Mouse (Mus musculus) layer of hippocampus, adult 2 months (tissue): Measurements from ENCODE around the gene Hacd2. TPM values are rescaled to one million over a fixed set of nuclear protein-coding genes. Genes with fewer than 3 reads are reported as not detected.
A peak's percentile ranks its signal among the peaks of the same experiment; 100 is the strongest.

Experiments used
- DNase-seq, 2 experiments: peaks; one replicate each; pipeline ENCODE4 v3.0.0; 2022; ENCODE audit warnings: low spot score in 2 of 2
- H3K27ac ChIP-seq: fragments of 200-600 bp; 2 replicates; pipeline ENCODE4 v1.8.1; 2022
- H3K4me3 ChIP-seq: fragments of 200-600 bp; 2 replicates; pipeline ENCODE4 v1.8.1; 2022; ENCODE audit warnings: mild to moderate bottlenecking
- CTCF ChIP-seq: fragments of 200-600 bp; conservative IDR thresholded peaks from 2 replicates; pipeline ENCODE4 v1.8.1; 2022; ENCODE audit warnings: antibody characterized with exemption, mild to moderate bottlenecking, moderate library complexity
- total RNA-seq, 2 experiments: library from RNA; stranded (reverse); gene quantifications; 2 replicates each; pipeline ENCODE4 v1.2.3; 2021

Gene Hacd2
- total RNA-seq, 2 experiments from 2014 or later = 32.7 to 41.7 TPM

DNA sequence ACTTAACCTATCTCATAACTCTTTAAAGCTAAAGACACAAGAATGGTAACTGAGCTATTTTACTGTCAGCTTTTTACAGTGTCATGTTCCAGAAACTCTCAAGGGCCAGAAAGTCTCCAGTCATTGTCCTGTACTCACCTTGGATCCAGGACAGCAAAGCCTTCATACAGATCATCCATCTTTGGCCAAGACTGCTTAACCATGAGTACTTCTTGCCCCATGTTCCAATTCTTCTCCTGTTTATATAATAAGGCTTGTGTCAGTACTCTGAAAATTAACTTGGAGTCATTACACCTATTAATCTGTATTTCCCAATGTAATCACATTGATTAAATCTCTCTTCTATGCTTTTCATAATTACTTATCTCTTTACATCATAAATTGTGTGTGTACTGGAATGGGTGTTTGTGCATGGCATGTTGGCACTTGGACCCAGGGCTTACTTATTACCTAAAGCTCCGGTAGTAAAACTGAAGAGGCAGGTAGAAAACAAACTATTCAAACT is 3.7 kb upstream of the Hacd2 start:
- no peak overlapping the region for H3K27ac ChIP-seq
- no peak overlapping the region for H3K4me3 ChIP-seq
- DNase-seq = no peak
- TF ChIP-seq CTCF = no peak

DNA sequence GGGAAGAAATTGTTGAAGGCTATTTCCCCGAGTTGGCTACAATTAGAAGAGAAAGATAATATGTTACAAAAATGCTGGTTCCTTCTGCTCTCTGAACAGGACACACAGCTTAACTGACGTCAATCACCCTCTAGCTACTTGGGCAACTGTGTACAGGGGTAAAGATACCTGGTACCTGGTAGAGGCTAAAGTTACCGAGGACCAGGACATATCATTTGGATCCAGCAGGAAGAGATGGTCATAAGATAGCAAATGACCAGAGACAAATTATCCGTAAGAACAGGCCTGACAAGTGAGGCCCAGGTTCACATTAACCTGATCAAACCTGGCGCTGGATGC is 356 bp upstream of the Hacd2 start:
- peak overlapping the region; percentile 97 for H3K27ac ChIP-seq
- DNase-seq = no peak
- TF ChIP-seq CTCF = no peak
- peak overlapping the region; percentile 99 for H3K4me3 ChIP-seq

DNA sequence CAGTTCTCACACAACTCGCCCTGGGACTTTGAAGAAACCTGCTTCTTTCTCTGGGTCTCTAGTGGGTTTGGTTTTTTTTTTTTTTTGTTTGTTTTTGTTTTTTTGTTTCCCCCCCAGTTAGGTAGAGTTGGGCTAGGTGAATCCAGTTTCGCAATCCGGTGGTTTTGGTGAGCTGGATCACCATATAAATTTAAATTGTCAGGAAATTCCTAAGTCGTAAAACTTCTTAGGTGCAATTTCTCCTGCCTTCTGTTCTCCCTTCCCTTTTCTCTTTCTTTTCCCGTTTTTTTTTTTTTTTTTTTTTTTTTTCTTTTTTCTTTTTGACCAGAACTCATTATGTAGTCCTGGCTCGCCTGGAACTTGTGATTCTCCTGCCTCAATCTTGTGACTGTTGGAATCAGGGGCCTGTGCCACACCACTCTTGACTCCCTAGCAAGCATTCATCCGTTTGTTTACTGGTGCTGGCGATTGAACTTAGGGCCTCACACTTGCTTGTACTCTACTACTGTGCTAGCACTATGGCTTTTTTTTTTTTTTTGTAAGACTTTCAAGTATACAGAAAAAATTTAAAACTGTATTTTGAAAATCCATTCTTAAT is 1.0 kb downstream of the Hacd2 start:
- peak overlapping the region; percentile 97; the same call in 1 of the 2 replicates for H3K27ac ChIP-seq
- no peak for TF ChIP-seq CTCF
- no peak for DNase-seq
- H3K4me3 ChIP-seq = peak overlapping the region; percentile 99

DNA sequence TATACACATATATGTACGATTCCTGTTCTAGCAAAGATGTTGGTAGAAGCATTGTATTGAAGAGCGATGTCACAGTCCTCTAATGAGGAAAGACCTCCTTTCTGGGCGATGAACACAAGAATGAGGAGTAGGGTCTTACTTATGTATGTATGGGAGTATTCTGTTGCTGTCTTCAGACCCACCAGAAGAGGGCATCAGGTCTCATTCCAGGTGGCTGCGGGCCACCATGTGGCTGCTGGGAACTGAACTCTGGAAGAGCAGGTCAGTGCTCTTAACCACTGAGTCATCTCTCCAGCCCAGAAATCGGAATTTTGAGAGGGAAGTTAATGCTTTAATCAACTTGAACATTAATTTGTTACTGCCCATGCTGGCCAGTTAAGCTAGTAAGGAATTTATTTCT is 2.1 kb downstream of the Hacd2 start:
- no peak overlapping the region for H3K27ac ChIP-seq
- DNase-seq = no peak
- peak; percentile 66 for TF ChIP-seq CTCF

DNA sequence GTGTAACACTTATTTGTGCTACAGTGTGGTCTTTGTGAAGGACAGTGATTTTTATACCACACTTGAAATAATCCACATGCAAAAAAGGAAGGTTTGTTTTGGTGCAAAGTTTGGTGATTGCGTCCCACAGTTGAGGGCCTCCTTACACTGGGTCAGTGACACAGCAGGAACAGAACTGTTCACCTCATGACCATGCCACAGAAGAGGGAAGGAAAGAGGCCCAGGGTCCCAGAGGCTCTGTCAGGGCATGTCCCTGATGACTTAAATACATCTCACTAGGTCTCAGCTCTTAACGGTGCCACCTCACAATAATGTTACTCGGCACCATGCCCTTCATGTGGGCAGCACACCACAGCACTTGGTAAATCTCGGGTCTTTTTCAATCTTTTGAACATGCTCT is 3.1 kb downstream of the Hacd2 start:
- H3K4me3 ChIP-seq = no peak overlapping the region
- DNase-seq = no peak
- no peak overlapping the region for H3K27ac ChIP-seq
- TF ChIP-seq CTCF = no peak

More for the DNA sequence above, 2.1 kb downstream of the Hacd2 start:
- H3K4me3 ChIP-seq = no peak overlapping the region

DNA sequence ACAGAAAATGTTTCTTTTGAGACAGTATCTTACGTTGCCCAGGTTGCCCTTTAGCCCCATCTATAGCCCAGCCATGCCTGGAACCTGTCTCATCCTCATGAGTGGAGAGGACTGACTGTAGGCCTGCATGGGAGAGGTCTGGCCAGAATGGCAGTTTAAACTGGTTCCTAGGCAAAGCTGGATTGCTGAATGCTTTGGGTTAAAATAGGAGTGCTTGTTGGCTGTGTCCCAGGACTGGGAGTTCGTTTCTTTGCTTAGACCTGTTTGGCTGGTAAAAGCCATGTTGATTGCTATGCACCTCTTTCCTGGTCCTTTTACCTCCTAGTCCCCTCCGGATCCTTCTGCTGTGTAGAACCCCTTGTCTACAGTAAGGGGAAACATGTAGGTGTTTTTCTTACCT is 11.0 kb downstream of the Hacd2 start:
- no peak for DNase-seq
- TF ChIP-seq CTCF = no peak
- H3K27ac ChIP-seq = peak overlapping the region; percentile 4; the same call in 1 of the 2 replicates
- no peak overlapping the region for H3K4me3 ChIP-seq

DNA sequence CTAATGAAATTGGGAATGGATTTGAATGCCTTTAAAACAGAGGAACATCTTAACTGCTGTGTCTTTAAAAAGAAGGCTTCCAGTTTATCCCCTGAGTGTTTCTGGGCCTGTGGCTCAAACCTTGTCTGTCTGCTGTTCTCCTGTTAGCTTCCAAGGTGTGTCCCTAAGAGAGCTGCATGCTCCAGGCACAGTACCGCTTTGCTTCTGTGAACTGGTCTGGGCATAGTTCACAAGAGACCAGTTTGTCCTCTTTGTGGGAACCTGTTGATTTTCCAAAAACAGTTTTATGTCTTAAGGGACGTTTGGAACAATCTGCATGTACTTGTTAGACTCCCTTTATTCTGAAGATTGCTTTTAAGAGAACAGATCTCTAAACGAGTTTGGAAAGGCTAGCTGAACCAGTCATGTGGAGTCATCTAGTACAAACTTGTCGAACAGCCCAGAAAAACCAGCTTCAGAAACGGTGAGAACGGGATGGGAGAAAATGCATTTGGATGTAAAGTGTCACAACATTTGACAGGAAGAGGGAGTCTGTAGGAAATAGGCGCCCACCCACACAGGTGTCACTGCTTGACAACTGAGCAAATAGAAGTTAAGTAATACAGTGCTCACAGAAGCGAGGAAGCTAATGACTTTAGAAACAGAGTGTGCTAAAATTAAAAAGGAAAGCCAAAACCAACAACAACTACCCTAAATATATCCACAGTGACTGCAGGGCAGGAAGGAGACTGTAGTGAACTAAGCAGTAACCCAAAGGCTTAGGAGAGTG is 11.8 kb downstream of the Hacd2 start:
- H3K27ac ChIP-seq = peak overlapping the region; percentile 4
- no peak overlapping the region for H3K4me3 ChIP-seq
- no peak for TF ChIP-seq CTCF
- no peak for DNase-seq

DNA sequence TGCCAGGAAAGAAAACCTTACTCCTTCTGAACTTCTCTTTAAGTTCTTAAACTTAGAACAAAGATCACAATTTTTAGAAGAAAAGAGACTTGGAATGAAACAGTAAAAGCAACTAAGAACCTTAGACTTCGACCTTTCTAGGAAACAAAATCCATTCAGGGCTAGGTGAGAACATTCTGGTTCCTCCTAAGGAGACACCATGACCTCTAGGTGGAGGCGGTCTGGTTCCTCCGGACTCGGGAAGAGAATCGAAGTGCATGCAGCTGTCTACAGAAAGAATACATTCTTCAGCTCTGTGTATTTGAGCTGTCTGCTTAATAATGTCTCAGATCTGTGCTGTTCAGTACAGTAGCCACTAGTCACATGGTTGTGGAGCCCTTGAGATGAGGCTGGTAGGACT is 12.7 kb downstream of the Hacd2 start:
- no peak overlapping the region for H3K4me3 ChIP-seq
- no peak for TF ChIP-seq CTCF
- DNase-seq = no peak
- no peak overlapping the region for H3K27ac ChIP-seq

DNA sequence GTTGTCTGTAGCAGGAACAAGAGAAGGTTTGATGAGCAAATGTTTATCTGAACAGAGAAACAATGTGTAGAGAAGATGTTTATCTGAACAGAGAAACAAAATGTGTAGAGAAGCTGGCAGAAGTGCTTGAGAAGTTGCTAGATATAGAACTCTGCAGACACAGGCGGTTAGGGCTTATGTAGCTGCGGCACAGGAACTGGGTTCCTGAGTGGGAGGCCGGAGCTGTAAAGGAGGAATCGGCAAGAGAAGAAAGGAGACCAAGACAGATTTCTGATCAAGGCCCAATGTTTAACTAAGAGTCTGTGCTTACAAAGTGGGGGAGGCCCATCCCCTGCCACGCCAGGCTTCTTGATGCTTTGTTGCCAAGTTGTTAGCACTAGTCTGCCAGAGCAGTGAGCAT is 14.5 kb downstream of the Hacd2 start:
- DNase-seq = no peak
- no peak for TF ChIP-seq CTCF
- Histone ChIP-seq H3K4me3 (no peak overlapping the region), H3K27ac (no peak overlapping the region)

DNA sequence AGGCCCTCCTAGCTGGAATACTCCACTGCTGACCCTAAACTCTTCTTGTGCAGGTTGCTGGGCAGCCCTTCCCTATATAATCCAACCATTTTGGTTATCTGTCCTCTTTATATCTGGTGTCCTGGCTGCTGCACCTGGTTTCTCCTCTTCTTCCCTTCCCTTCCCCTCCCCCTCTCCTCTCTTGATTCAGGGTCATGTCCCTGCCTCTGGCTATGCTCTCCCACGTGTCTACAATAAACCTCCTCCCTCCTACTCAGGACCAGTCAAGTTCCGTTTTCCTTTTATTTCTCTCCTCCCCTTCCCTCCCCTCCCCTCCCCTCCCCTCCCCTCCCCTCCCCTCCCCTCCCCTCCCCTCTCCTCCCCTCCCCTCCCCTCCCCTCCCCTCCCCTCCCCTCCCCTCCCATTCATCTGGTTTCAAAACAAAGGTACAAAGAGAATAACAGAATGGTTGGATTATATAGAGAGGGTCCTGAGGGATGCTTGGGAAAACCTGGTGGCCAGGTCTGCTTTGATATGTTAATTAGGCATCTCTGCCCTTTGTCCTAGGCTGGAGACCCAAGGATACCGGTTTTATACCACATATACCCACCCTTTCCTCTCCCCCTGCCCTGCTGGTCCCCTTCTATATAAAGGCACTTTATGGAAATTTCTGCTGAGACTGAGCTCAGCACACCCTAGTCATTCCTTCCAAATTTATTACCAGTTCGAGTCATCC is 16.3 kb downstream of the Hacd2 start:
- DNase-seq = no peak
- H3K27ac ChIP-seq = no peak overlapping the region
- TF ChIP-seq CTCF = no peak
- H3K4me3 ChIP-seq = no peak overlapping the region

DNA sequence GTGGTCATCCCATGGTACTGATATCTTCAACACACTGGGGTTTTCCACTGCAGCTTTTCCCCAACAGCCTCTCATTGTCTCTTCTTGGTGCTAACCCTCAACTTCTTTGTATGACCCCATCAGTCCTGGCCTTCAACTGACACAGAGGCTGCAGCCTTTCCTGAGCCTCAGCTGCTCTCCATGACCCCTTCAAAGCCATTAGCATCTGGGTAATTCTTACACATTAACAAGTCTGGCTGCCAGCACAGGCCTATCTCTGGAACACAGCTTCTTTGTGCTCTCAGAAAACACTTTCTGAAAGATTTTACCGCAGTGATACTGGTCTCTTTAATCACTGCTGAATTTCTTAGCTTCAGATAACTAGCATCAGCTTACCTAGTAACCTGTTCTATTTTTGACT is 17.9 kb downstream of the Hacd2 start:
- TF ChIP-seq CTCF = no peak
- H3K4me3 ChIP-seq = no peak overlapping the region
- peak overlapping the region; percentile 49; the same call in 1 of the 2 replicates for H3K27ac ChIP-seq
- no peak for DNase-seq

DNA sequence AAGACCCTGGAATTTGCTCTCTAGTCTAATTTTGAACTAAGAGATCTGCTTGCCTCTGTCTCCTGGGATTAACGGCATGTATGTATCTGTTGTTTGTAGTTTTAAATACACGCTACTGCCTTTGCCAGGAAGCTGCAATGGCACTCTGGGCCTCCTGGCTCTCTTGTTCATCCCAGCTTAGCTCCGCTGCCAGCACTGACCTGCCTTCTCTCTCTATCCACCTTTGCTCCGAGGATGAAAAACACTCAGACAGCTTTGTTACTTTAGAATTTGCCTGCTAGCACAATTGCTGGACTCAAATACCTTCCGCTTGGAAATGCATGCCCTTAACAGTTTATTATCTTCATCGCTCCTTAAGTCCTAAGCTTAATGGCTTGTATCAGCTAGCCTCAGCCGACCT is 18.8 kb downstream of the Hacd2 start:
- no peak for TF ChIP-seq CTCF

DNA sequence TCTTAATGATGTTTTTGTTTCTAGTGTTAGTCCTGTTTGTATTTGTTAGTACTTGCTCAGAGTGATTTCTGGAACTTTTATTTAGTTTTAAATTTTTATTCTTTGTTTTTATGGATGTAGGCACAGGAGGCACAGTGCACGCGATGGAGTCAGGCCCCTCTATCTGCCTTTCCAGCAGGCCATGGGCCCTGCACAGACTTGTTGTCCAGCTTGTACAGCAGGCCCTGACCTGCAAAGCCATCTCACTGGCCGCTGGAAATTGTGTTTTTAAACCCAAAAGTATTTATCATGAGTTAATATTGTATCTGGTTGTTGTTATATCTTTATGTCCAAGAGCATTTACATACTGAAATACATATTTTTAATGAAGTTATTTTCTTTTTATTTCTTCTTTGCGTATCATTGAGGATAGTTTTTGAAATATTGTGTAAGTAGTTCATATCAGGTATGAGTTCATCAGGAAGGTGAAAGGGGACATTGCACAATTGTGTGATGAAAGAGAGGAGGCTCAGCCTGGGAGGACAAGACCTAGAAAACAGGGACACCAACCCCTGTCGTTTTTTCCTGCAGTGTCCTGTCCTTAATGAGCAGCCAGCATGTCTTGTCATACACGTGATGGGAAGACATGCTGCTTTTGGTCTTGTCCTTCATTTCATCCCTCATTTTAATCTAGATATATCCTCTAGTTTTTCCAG is 24.0 kb downstream of the Hacd2 start:
- Histone ChIP-seq H3K27ac (no peak overlapping the region), H3K4me3 (no peak overlapping the region)
- no peak for DNase-seq
- TF ChIP-seq CTCF = no peak

More for the DNA sequence above, 18.8 kb downstream of the Hacd2 start:
- no peak for DNase-seq
- H3K27ac ChIP-seq = peak overlapping the region; percentile 49; the same call in 1 of the 2 replicates
- H3K4me3 ChIP-seq = no peak overlapping the region
